Mouse (Mus musculus): ENCODE data around the gene Eif3k.

GRCm38 (mm10) chr7:28936787-28937186 is 44.9 kb downstream of the Eif3k start:
- TF ChIP-seq CTCF (conservative IDR thresholded peaks at IDR 0.05; ENCODE audit: insufficient read depth, insufficient read length, low read depth, low read length) (no peak), POLR2A (IDR thresholded peaks at IDR 0.05; ENCODE audit: low read depth, low read length) (no peak)

Data from kidney, adult 2 months (tissue).